Mouse (Mus musculus) ES-Bruce4 (cell line): ENCODE results near the gene Lin7a. TPM values are rescaled to one million over a fixed set of nuclear protein-coding genes. Genes with fewer than 3 reads are reported as not detected.

Source experiments
- H3K27ac ChIP-seq: 2 replicates; pipeline ENCODE4 v1.5.1; 2012; ENCODE audit warnings: low read length, inconsistent platforms; ENCODE audit not compliant: insufficient read depth
- H3K27me3 ChIP-seq: 2 replicates; pipeline ENCODE4 v1.6.1; 2012; ENCODE audit warnings: mild to moderate bottlenecking, low read length, inconsistent platforms; ENCODE audit not compliant: control insufficient read depth, poor library complexity, insufficient read depth, severe bottlenecking
- H3K36me3 ChIP-seq: 2 replicates; pipeline ENCODE4 v1.6.1; 2012; ENCODE audit warnings: inconsistent platforms, mild to moderate bottlenecking, low read length, moderate library complexity; ENCODE audit not compliant: control insufficient read depth, poor library complexity, insufficient read depth, severe bottlenecking
- H3K4me1 ChIP-seq: one replicate; pipeline ENCODE4 v1.8.1; 2011; ENCODE audit warnings: low read length; ENCODE audit not compliant: control insufficient read depth, insufficient read depth
- H3K4me3 ChIP-seq: 2 replicates; pipeline ENCODE4 v1.5.1; 2011; ENCODE audit warnings: low read depth, mild to moderate bottlenecking, low read length
- H3K9ac ChIP-seq: 2 replicates; pipeline ENCODE4 v1.6.1; 2012; ENCODE audit warnings: low read depth, mild to moderate bottlenecking, inconsistent platforms; ENCODE audit not compliant: poor library complexity, severe bottlenecking
- H3K9me3 ChIP-seq: replicated peaks from 2 replicates; pipeline ENCODE4 v1.6.1; 2012; ENCODE audit warnings: mild to moderate bottlenecking, low read length, inconsistent platforms; ENCODE audit not compliant: control insufficient read depth, poor library complexity, insufficient read depth, severe bottlenecking
- CTCF ChIP-seq: IDR thresholded peaks from one replicate; pipeline ENCODE4 v1.8.1; 2011; ENCODE audit warnings: low read depth, low read length
- EP300 ChIP-seq: IDR thresholded peaks from 2 replicates; pipeline ENCODE4 v1.6.1; 2011; ENCODE audit warnings: low read depth, low read length; ENCODE audit not compliant: insufficient read depth
- POLR2A ChIP-seq: IDR thresholded peaks from one replicate; pipeline ENCODE4 v1.8.1; 2011; ENCODE audit warnings: low read length; ENCODE audit not compliant: insufficient read depth
- polyA plus RNA-seq: library from polyadenylated mRNA; stranded (reverse); fragments of >200 nt; gene quantifications from 2 replicates; pipeline ENCODE4 v1.2.4, GENCODE M21; 2011; ENCODE audit warnings: low read depth; ENCODE audit not compliant: missing spikeins, insufficient read depth, insufficient read length

Lin7a gene
- polyA plus RNA-seq, 1 experiment: not detected

- Histone ChIP-seq H3K36me3 (no peaks in the 10 kb centered on the region), H3K27ac (no peak overlapping the region)
- no peak for TF ChIP-seq CTCF
- no peak for TF ChIP-seq EP300
- no peak for TF ChIP-seq POLR2A
Measured at GRCm38 (mm10) chr10:107344200-107344599, 72.7 kb downstream of the Lin7a start.

GRCm38 (mm10) chr10:107347842-107348241 lies 76.4 kb downstream of the Lin7a start:
- Histone ChIP-seq H3K27ac (no peak overlapping the region), H3K4me3 (no peak overlapping the region), H3K27me3 (no peaks in the 10 kb centered on the region; the same call in 1 of the 2 replicates), H3K4me1 (no peaks in the 10 kb centered on the region), H3K9ac (no peak overlapping the region), H3K36me3 (no peaks in the 10 kb centered on the region), H3K9me3 (no peaks in the 10 kb centered on the region)
- no peak for TF ChIP-seq EP300
- no peak for TF ChIP-seq CTCF
- no peak for TF ChIP-seq POLR2A

More at GRCm38 (mm10) chr10:107344200-107344599, 72.7 kb downstream of the Lin7a start:
- no peak overlapping the region for H3K4me3 ChIP-seq
- no peak overlapping the region for H3K9ac ChIP-seq
- H3K4me1 ChIP-seq: no peaks in the 10 kb centered on the region
- H3K27me3 ChIP-seq: no peaks in the 10 kb centered on the region; the same call in 1 of the 2 replicates
- no peaks in the 10 kb centered on the region for H3K9me3 ChIP-seq

GRCm38 (mm10) chr10:107351696-107352485 lies 80.4 kb downstream of the Lin7a start:
- no peak overlapping the region for H3K9ac ChIP-seq
- H3K4me3 ChIP-seq: no peak overlapping the region
- H3K27ac ChIP-seq: no peak overlapping the region
- no peak for TF ChIP-seq POLR2A
- TF ChIP-seq EP300: no peak
- TF ChIP-seq CTCF: no peak
- H3K4me1 ChIP-seq: no peaks in the 10 kb centered on the region
- H3K9me3 ChIP-seq: no peaks in the 10 kb centered on the region
- H3K27me3 ChIP-seq: no peaks in the 10 kb centered on the region; the same call in 1 of the 2 replicates
- H3K36me3 ChIP-seq: no peaks in the 10 kb centered on the region

- Histone ChIP-seq H3K9ac (no peak overlapping the region), H3K36me3 (no peaks in the 10 kb centered on the region), H3K27ac (no peak overlapping the region), H3K4me1 (no peaks in the 10 kb centered on the region), H3K27me3 (no peaks in the 10 kb centered on the region; the same call in 1 of the 2 replicates), H3K9me3 (no peaks in the 10 kb centered on the region), H3K4me3 (no peak overlapping the region)
- TF ChIP-seq EP300 (no peak), CTCF (no peak), POLR2A (no peak)
Measured at GRCm38 (mm10) chr10:107353483-107353882, 82.0 kb downstream of the Lin7a start.

GRCm38 (mm10) chr10:107358443-107359040 lies 87.1 kb downstream of the Lin7a start:
- H3K27me3 ChIP-seq: no peaks in the 10 kb centered on the region
- no peak for TF ChIP-seq EP300
- no peak for TF ChIP-seq CTCF

GRCm38 (mm10) chr10:107359296-107359695 lies 87.8 kb downstream of the Lin7a start:
- Histone ChIP-seq H3K4me1 (no peaks in the 10 kb centered on the region), H3K4me3 (no peak overlapping the region), H3K9ac (no peak overlapping the region), H3K27ac (no peak overlapping the region), H3K27me3 (no peaks in the 10 kb centered on the region), H3K36me3 (no peaks in the 10 kb centered on the region), H3K9me3 (no peaks in the 10 kb centered on the region)
- no peak for TF ChIP-seq POLR2A
- TF ChIP-seq CTCF: no peak
- no peak for TF ChIP-seq EP300

More at GRCm38 (mm10) chr10:107358443-107359040, 87.1 kb downstream of the Lin7a start:
- Histone ChIP-seq H3K9ac (no peak overlapping the region), H3K4me3 (no peak overlapping the region), H3K9me3 (no peaks in the 10 kb centered on the region), H3K36me3 (no peaks in the 10 kb centered on the region), H3K4me1 (no peaks in the 10 kb centered on the region), H3K27ac (no peak overlapping the region)
